Comparison of ENCODE assay signal across 9 mouse cellular contexts in the genomic region with DNA sequence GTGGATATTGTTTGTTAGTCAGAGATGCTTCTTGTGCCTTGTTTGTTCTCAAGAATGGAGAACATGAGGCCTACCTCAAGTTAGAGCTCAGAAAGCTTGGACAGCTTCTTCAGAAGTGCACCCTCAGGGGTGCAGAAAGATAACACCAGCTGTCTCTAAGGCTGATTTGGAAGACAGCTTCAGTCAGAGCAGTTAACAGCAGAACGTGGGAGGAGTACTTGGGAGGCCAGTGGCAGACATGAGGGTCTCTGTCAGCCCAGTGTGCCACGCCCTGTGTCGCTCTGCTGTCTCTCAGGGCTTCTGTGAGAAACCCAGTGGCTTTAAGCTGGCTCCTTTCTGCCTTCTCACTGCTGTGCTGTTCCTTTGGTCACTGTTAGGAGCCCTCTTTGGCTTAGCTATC. TPM values are rescaled to one million over a fixed set of nuclear protein-coding genes. Genes with fewer than 3 reads are reported as not detected.
DNase-seq lines count a peak whose midpoint lies in the region; ATAC-seq and TF ChIP-seq lines count a peak whose summit lies in the region.
"Had no signal": no experiment of that assay in that cellular context is flagged by ENCODE, and none has a peak within 500 bp of the region (broad histone marks: within the 10 kb centered on the region; RNA-seq: fewer than 3 reads in every experiment).

No protein-coding gene starts in this region.

- H3K4me2 ChIP-seq in liver, embryonic 16.5 days (ENCODE audit: low read depth, low read length) = no peak overlapping the region
- H3K4me2 ChIP-seq: lung, embryonic 15.5 days had no signal

- H3K9ac ChIP-seq in liver, embryonic 16.5 days (ENCODE audit: low read depth, low read length) = no peak overlapping the region
- H3K9ac ChIP-seq: lung, embryonic 15.5 days had no signal

- H3K27me3 ChIP-seq in liver, embryonic 16.5 days (ENCODE audit: control insufficient read depth, insufficient read depth, low read depth, low read length) = no peaks in the 10 kb centered on the region
- H3K27me3 ChIP-seq: lung, embryonic 15.5 days had no signal

- peaks cover 11% of the 10 kb centered on the region; the same call in 1 of the 2 replicates for H3K4me1 ChIP-seq in cortical plate, adult 2 months (ENCODE audit: control insufficient read depth, insufficient read depth, low read length)
- peaks cover 43% of the 10 kb centered on the region for H3K4me1 ChIP-seq in liver, embryonic 16.5 days (ENCODE audit: control insufficient read depth, low read depth, low read length)

- H3K36me3 ChIP-seq in liver, embryonic 16.5 days (ENCODE audit: control insufficient read depth, insufficient read depth) = no peaks in the 10 kb centered on the region

- H3K27ac ChIP-seq in layer of hippocampus, adult 2 months = peak overlapping the region; percentile 70
- peak overlapping the region; percentile 6; the same call in 1 of the 2 replicates for H3K27ac ChIP-seq in cortical plate, adult 2 months (ENCODE audit: insufficient read depth, low read length)
- peak overlapping the region; percentile 60 for H3K27ac ChIP-seq in liver, embryonic 16.5 days (ENCODE audit: low read length)
- H3K27ac ChIP-seq: lung, embryonic 15.5 days had no signal

- H3K9me3 ChIP-seq in liver, embryonic 16.5 days (replicated peaks; ENCODE audit: control insufficient read depth, low read length) = no peaks in the 10 kb centered on the region
- H3K9me3 ChIP-seq: lung, embryonic 15.5 days had no signal

- TF ChIP-seq CTCF in layer of hippocampus, adult 2 months (conservative IDR thresholded peaks at IDR 0.05) = no peak
- no peak for TF ChIP-seq CTCF in cortical plate, adult 2 months (IDR thresholded peaks at IDR 0.05; ENCODE audit: extremely low read depth, insufficient read depth, low read length)

- no peak overlapping the region for H3K4me3 ChIP-seq in layer of hippocampus, adult 2 months
- no peak overlapping the region for H3K4me3 ChIP-seq in cortical plate, adult 2 months (ENCODE audit: insufficient read depth, low read length)
- no peak overlapping the region for H3K4me3 ChIP-seq in liver, embryonic 16.5 days (ENCODE audit: low read depth, low read length)
- H3K4me3 ChIP-seq: lung, embryonic 15.5 days had no signal

- peak; percentile 76 for ATAC-seq in liver, embryonic 16.5 days (ENCODE audit: low read depth)
- ATAC-seq in cerebellum, adult (ENCODE audit: insufficient number of reproducible peaks, low FRiP score, low TSS enrichment) = no peak
- ATAC-seq: intestine, postnatal 0 days had no signal

- DNase-seq in layer of hippocampus, adult 2 months (ENCODE audit: low spot score in 2 of 2) = no peak
- no peak for DNase-seq in layer of hippocampus, postnatal 36 days
- DNase-seq in MEL-GATA-1-ER (ENCODE audit: extremely low read depth, low read depth) = peak; percentile 71
- no peak for DNase-seq in Muller cell, postnatal 12 days (ENCODE audit: inconsistent ontology term)

- 29% methylated on average over 3 of the region's 3 CpGs for WGBS in liver, embryonic 16.5 days (ENCODE audit: insufficient replicate concordance)

- no peak for TF ChIP-seq POLR2A in cortical plate, adult 2 months (IDR thresholded peaks at IDR 0.05; ENCODE audit: extremely low read depth, insufficient read depth, low read length)

RNA-seq across cellular contexts. Expression of gene Znrf1, which starts 32.1 kb away (rescaled TPM):
- total RNA-seq in layer of hippocampus, adult 2 months (2021) = 100 to 1,000 TPM; 105 to 107 TPM
- 100 to 1,000 TPM; 110 to 118 TPM for total RNA-seq in layer of hippocampus, postnatal 36 days (2021)
- polyA plus RNA-seq in cortical plate, adult 2 months (2012; rRNA removed) = 165 and 166 TPM in 2 replicates
- 3.6 and 4.8 TPM in 2 replicates for polyA plus RNA-seq in liver, embryonic 16.5 days (2015; fragmentation: Nextera tagmentation; extraction: Ambion mirVana)

RNA-seq across cellular contexts. Expression of gene Wdr59, which starts 46.1 kb away (rescaled TPM):
- 10 to 100 TPM; 24.1 to 24.2 TPM for total RNA-seq in layer of hippocampus, adult 2 months (2021)
- total RNA-seq in layer of hippocampus, postnatal 36 days (2021) = 10 to 100 TPM; 23.2 to 24.9 TPM
- polyA plus RNA-seq in cortical plate, adult 2 months (2012; rRNA removed) = 14.6 and 15.2 TPM in 2 replicates
- polyA plus RNA-seq in liver, embryonic 16.5 days (2015; fragmentation: Nextera tagmentation; extraction: Ambion mirVana) = 1.7 and 2.0 TPM in 2 replicates

Comparison
In these comparisons a context has a peak if more than half of its experiments do, and no peak if none do; other contexts are left out.
1. H3K27ac ChIP-seq: peak in every context shown above with its lines; median percentile 70 in layer of hippocampus, adult 2 months; 60 in liver, embryonic 16.5 days; 6 in cortical plate, adult 2 months.